Mouse (Mus musculus) hindbrain, embryonic 13.5 days (tissue): ENCODE results near the gene Ctns. TPM values are rescaled to one million over a fixed set of nuclear protein-coding genes. Genes with fewer than 3 reads are reported as not detected.

Experiments used
- ATAC-seq: fragments of 200-750 bp; cut with Nextera tagmentation; 2 replicates; pipeline ENCODE4 v1.8.0; 2017; ENCODE audit warnings: moderate TSS enrichment; ENCODE audit not compliant: low FRiP score
- H3K27ac ChIP-seq: fragments of 300-500 bp; sonication (generic); 2 replicates; pipeline ENCODE4 v1.5.1; 2015; ENCODE audit warnings: inconsistent platforms, mild to moderate bottlenecking, moderate library complexity
- H3K27me3 ChIP-seq: fragments of 300-500 bp; sonication (generic); 2 replicates; pipeline ENCODE4 v1.6.1; 2015; ENCODE audit warnings: mild to moderate bottlenecking, inconsistent platforms
- H3K36me3 ChIP-seq: fragments of 300-500 bp; sonication (generic); 2 replicates; pipeline ENCODE4 v1.6.1; 2015; ENCODE audit warnings: mild to moderate bottlenecking, inconsistent platforms
- H3K4me1 ChIP-seq: fragments of 300-500 bp; sonication (generic); replicated peaks from 2 replicates; pipeline ENCODE4 v1.6.1; 2015; ENCODE audit warnings: inconsistent platforms
- H3K4me2 ChIP-seq: fragments of 300-500 bp; sonication (generic); 2 replicates; pipeline ENCODE4 v1.6.1; 2015; ENCODE audit warnings: inconsistent platforms, mild to moderate bottlenecking, moderate library complexity
- H3K4me3 ChIP-seq: fragments of 300-500 bp; sonication (generic); 2 replicates; pipeline ENCODE4 v1.5.1; 2015; ENCODE audit warnings: mild to moderate bottlenecking, inconsistent platforms
- H3K9ac ChIP-seq: fragments of 300-500 bp; sonication (generic); 2 replicates; pipeline ENCODE4 v1.6.1; 2015; ENCODE audit warnings: mild to moderate bottlenecking, inconsistent platforms
- H3K9me3 ChIP-seq: fragments of 300-500 bp; sonication (generic); 2 replicates; pipeline ENCODE4 v1.6.1; 2016; ENCODE audit warnings: inconsistent platforms
- WGBS: fragments of 180-500 bp; shearing (Covaris S2); methylation state at CpG from one replicate; pipeline ENCODE4 v1.1.7; 2015; 5-methylcytosine and 5-hydroxymethylcytosine counted together
- polyA plus RNA-seq: library from polyadenylated mRNA; unstranded; fragments of >200 nt; fragmentation: Nextera tagmentation; extraction: Ambion mirVana; gene quantifications from 2 replicates; pipeline ENCODE4 v1.2.1, GENCODE M21; 2015

Gene Ctns
- polyA plus RNA-seq, 1 experiment from 2014 or later = 22.8 TPM

DNA sequence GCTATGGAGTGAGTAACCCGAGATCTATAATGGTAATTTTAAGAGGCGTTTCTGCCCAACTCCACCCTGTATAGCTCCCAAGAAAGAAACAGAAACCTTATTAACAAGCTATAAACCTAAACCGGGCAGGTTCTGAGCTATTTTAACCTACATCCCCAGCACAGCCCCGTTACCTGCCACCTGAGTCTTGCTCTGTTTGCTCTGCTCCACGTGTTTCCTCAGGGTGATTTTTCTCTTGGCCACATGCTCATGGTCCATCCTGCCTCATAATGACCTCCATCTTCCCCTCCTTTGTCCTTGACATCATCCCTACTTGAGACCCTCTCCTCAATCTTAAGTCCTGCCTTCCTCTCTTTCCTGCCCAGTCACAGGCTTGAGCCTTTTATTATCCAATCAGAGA lies 64.6 kb downstream of the Ctns start:
- H3K4me3 ChIP-seq = no peak overlapping the region
- H3K4me2 ChIP-seq = no peak overlapping the region
- peaks cover 11% of the 10 kb centered on the region; the same call in 1 of the 2 replicates for H3K36me3 ChIP-seq
- 95% methylated on average over 5 of the region's 5 CpGs for whole genome bisulfite sequencing
- no peaks in the 10 kb centered on the region for H3K9me3 ChIP-seq
- ATAC-seq = no peak
- peaks cover 27% of the 10 kb centered on the region for H3K4me1 ChIP-seq
- no peak overlapping the region for H3K9ac ChIP-seq
- H3K27me3 ChIP-seq = no peaks in the 10 kb centered on the region
- no peak overlapping the region for H3K27ac ChIP-seq

Other genes starting within 250 kb of the Ctns start
- 1.3 and 1.4 TPM in 2 replicates for gene Atp2a3, start 237.9 kb downstream of the Ctns start, polyA plus RNA-seq
- 0.65 TPM in 2 replicates for gene P2rx1, start 199.9 kb downstream of the Ctns start, polyA plus RNA-seq
- gene Camkk1, start 180.0 kb downstream of the Ctns start, polyA plus RNA-seq = 21.5 and 23.1 TPM in 2 replicates
- 12.5 and 13.1 TPM in 2 replicates for gene Ncbp3, start 151.3 kb downstream of the Ctns start, polyA plus RNA-seq
- 0.13 and 0.27 TPM in 2 replicates for gene Itgae, start 108.5 kb downstream of the Ctns start, polyA plus RNA-seq
- 3.7 and 3.8 TPM in 2 replicates for gene Haspin, start 60.7 kb downstream of the Ctns start, polyA plus RNA-seq
- 0.28 and 0.42 TPM in 2 replicates for gene P2rx5, start 38.6 kb downstream of the Ctns start, polyA plus RNA-seq
- gene Emc6, start 22.0 kb downstream of the Ctns start, polyA plus RNA-seq = 120 and 136 TPM in 2 replicates
- gene Tax1bp3, start 22.0 kb downstream of the Ctns start, polyA plus RNA-seq = 180 and 185 TPM in 2 replicates
- gene Shpk, start 418 bp upstream of the Ctns start, polyA plus RNA-seq = 2.0 and 2.3 TPM in 2 replicates
- 0.41 and 0.86 TPM in 2 replicates for gene Trpv1, start 35.2 kb upstream of the Ctns start, polyA plus RNA-seq
- gene Trpv3, start 68.3 kb upstream of the Ctns start, polyA plus RNA-seq = 0.06 and 0.18 TPM in 2 replicates
- gene Aspa, start 130.6 kb upstream of the Ctns start, polyA plus RNA-seq = 0.84 and 2.4 TPM in 2 replicates
- not detected in 2 replicates for gene Gm49340, start 130.7 kb upstream of the Ctns start, polyA plus RNA-seq
- gene Spata22, start 130.7 kb upstream of the Ctns start, polyA plus RNA-seq = not detected in 2 replicates
- gene Olfr20, start 151.7 kb upstream of the Ctns start, polyA plus RNA-seq = not detected in 2 replicates
- not detected in 2 replicates for gene Olfr376, start 172.2 kb upstream of the Ctns start, polyA plus RNA-seq
- not detected in 2 replicates for gene Olfr1, start 200.6 kb upstream of the Ctns start, polyA plus RNA-seq
- gene Olfr378, start 229.4 kb upstream of the Ctns start, polyA plus RNA-seq = not detected in 2 replicates